Mouse (Mus musculus): ENCODE results near the gene Ptprj. TPM values are rescaled to one million over a fixed set of nuclear protein-coding genes. Genes with fewer than 3 reads are reported as not detected.

Ptprj gene
- polyA plus RNA-seq, 1 experiment from 2014 or later: 2.5 TPM

DNA sequence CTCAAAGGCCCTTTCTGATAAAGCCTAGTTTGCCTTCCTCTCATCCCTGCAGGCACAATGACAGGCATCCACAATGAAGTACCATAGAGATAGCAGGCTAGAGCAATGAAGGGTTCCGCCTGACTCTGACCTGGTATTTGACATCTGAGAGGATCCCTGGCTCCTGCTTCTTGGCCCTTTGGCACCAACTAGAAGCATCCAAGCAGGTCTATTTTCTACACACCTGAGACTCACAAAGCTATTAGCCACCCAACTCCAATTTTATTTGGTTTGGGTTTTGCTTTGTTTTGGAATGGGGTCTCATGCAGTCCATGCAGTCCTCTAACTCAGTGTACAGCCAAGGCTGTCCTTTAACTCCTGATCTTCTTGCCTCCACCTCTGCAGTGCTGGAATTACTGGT, 7.7 kb upstream of the Ptprj start:
- H3K4me3 ChIP-seq: no peak overlapping the region
- peaks cover 1% of the 10 kb centered on the region; the same call in 1 of the 2 replicates for H3K9me3 ChIP-seq
- H3K27me3 ChIP-seq: no peaks in the 10 kb centered on the region
- H3K9ac ChIP-seq (replicated peaks): no peak overlapping the region
- WGBS: 95% methylated on average over 1 of the region's 1 CpGs
- 0 out of 2 replicates have a peak, but pooled peaks cover 2% of the 10 kb centered on the region for H3K4me1 ChIP-seq
- no peak for ATAC-seq (ENCODE audit: low FRiP score, low read depth)
- H3K4me2 ChIP-seq (replicated peaks): no peak overlapping the region
- H3K36me3 ChIP-seq: no peaks in the 10 kb centered on the region
- no peak overlapping the region for H3K27ac ChIP-seq (replicated peaks)

GRCm38 (mm10) chr2:90584506-90584905, 4.1 kb upstream of the Ptprj start:
- no peaks in the 10 kb centered on the region for H3K36me3 ChIP-seq
- ATAC-seq (ENCODE audit: low FRiP score, low read depth): no peak
- no peak overlapping the region for H3K4me2 ChIP-seq (replicated peaks)
- H3K4me1 ChIP-seq: peaks cover 10% of the 10 kb centered on the region
- WGBS: 45% methylated on average over 4 of the region's 4 CpGs
- H3K27me3 ChIP-seq: peaks cover 4% of the 10 kb centered on the region
- no peak overlapping the region for H3K4me3 ChIP-seq
- H3K9ac ChIP-seq (replicated peaks): no peak overlapping the region
- H3K27ac ChIP-seq (replicated peaks): no peak overlapping the region
- H3K9me3 ChIP-seq: no peaks in the 10 kb centered on the region

- Histone ChIP-seq H3K9me3 (no peaks in the 10 kb centered on the region), H3K27ac (replicated peaks) (no peak overlapping the region), H3K36me3 (no peaks in the 10 kb centered on the region), H3K9ac (replicated peaks) (no peak overlapping the region), H3K27me3 (peaks cover 4% of the 10 kb centered on the region), H3K4me1 (peaks cover 14% of the 10 kb centered on the region), H3K4me2 (replicated peaks) (no peak overlapping the region), H3K4me3 (no peak overlapping the region)
- 30% methylated on average over 5 of the region's 5 CpGs for WGBS
- no peak for ATAC-seq (ENCODE audit: low FRiP score, low read depth)
Measured at GRCm38 (mm10) chr2:90583628-90584131, 3.2 kb upstream of the Ptprj start.

DNA sequence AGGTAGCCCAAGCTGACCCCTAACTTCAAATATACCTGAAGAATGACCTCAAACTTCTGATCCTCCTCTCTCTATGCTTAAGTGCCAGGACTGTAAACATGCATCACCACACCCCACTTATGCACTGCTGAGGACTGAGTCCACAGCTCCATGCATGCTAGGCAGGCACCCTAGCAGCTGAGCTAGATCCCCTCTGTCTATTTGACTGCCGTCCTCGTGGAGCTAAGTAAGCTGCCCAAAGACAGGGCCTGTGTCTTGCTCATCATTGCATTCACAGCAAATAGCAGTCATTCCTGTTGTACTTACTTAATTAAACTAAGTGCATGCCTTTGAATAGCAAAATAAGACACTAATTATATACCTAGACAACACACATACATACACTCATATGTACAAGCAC, 2.4 kb upstream of the Ptprj start:
- Histone ChIP-seq H3K36me3 (no peaks in the 10 kb centered on the region), H3K4me2 (replicated peaks) (no peak overlapping the region), H3K9me3 (no peaks in the 10 kb centered on the region), H3K9ac (replicated peaks) (no peak overlapping the region), H3K4me1 (peaks cover 16% of the 10 kb centered on the region), H3K27me3 (peaks cover 4% of the 10 kb centered on the region), H3K4me3 (no peak overlapping the region), H3K27ac (replicated peaks) (no peak overlapping the region)
- no peak for ATAC-seq (ENCODE audit: low FRiP score, low read depth)
- WGBS: 62% methylated on average over 2 of the region's 2 CpGs

DNA sequence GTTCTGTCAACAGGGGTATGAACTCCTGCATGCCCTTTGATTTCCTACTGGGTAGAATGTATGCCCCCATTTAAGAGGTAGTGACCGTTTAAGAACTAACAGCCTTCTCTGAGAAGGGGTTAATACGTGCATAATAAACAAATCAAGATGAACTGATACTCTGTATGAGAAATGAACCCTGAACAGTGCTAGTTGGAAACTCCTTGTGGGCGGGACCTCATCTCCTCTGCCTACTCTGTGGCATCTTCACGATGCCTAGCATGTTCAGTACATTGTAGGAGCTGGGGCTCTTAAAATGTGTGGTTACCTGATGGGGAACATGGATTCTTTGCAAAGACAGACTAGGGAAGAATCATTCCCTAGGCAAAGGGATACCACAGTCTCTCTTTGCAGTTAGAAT, 1.9 kb upstream of the Ptprj start:
- ATAC-seq (ENCODE audit: low FRiP score, low read depth): no peak
- H3K27ac ChIP-seq (replicated peaks): no peak overlapping the region
- H3K9ac ChIP-seq (replicated peaks): no peak overlapping the region
- no peak overlapping the region for H3K4me2 ChIP-seq (replicated peaks)
- H3K4me3 ChIP-seq: no peak overlapping the region
- peaks cover 16% of the 10 kb centered on the region for H3K4me1 ChIP-seq
- peaks cover 4% of the 10 kb centered on the region for H3K27me3 ChIP-seq
- 81% methylated on average over 4 of the region's 4 CpGs for WGBS
- H3K9me3 ChIP-seq: no peaks in the 10 kb centered on the region
- H3K36me3 ChIP-seq: no peaks in the 10 kb centered on the region

GRCm38 (mm10) chr2:90581796-90582125, 1.3 kb upstream of the Ptprj start:
- 56% methylated on average over 1 of the region's 1 CpGs for WGBS
- Histone ChIP-seq H3K4me2 (replicated peaks) (no peak overlapping the region), H3K9me3 (no peaks in the 10 kb centered on the region), H3K9ac (replicated peaks) (no peak overlapping the region), H3K27me3 (peaks cover 4% of the 10 kb centered on the region), H3K27ac (replicated peaks) (no peak overlapping the region), H3K4me1 (peaks cover 16% of the 10 kb centered on the region), H3K4me3 (no peak overlapping the region), H3K36me3 (no peaks in the 10 kb centered on the region)
- no peak for ATAC-seq (ENCODE audit: low FRiP score, low read depth)

DNA sequence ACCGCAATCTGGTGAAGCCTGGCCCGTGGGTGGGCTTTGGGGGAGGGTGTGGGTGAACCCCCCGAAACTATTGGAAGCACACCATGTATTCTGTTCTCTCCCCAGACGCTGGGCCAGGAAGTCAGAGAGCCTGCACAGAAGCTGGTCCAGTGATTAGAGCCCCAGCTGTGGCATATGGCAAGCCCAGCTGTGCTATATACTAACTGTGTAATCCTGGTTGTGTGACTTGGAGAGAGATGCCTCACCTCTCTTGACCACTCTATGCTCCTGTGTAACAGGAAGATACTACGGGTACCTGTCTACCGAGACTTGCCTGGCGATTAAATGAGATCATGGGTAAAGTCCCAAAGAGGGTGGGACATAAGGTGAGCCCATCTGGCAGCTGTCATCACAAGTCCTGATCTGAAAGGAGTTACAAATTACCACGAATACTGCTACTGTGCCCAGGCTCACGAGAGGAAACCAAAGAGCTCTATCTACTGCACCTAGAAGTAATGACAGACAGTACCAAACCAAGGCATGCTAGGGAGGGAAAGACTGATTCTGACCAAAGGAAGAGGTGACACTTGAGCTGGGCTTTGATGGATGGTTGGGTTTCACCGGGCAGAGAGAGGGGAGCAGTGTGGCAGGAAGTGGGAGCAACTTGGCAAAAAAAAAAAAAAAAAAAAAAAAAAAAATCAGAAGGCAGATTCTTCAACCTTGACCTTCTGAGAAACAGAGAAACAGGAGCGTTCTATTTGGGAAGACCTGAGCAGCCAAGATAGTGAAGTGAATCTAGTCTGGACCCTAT, 754 bp upstream of the Ptprj start:
- 17% methylated on average over 11 of the region's 11 CpGs for WGBS
- peak overlapping the region; percentile 86 for H3K4me3 ChIP-seq
- peaks cover 4% of the 10 kb centered on the region for H3K27me3 ChIP-seq
- H3K36me3 ChIP-seq: no peaks in the 10 kb centered on the region
- H3K27ac ChIP-seq (replicated peaks): peak overlapping the region; percentile 89
- peak overlapping the region; percentile 93 for H3K4me2 ChIP-seq (replicated peaks)
- H3K9me3 ChIP-seq: no peaks in the 10 kb centered on the region
- peaks cover 16% of the 10 kb centered on the region for H3K4me1 ChIP-seq
- ATAC-seq (ENCODE audit: low FRiP score, low read depth): peak; percentile 41
- peak overlapping the region; percentile 90 for H3K9ac ChIP-seq (replicated peaks)

DNA sequence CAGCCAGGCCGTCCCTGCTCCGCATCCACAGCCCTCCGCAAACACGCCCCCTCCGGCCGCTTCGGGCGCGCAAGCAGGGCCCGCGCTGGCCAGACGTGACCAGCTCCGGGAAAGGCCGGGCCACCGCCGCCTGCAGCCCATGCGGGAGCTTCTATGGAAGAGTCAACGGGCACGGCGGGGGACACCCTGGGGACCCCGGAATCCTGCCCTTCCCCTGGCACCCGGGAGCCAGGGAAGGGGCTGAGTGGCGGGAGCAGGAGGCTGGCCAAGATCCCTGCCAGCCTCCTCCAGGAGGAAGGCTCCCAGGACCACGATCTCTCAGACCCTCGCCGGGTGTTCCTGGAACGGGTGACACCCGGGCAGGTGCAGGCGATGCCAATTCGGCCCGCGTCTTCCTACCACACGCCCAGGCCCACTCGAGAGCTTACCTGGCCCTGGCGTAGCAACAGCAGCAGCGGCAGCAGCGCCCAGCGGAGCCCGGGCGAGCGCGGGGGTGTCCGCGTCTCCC, 665 bp downstream of the Ptprj start:
- Histone ChIP-seq H3K27ac (replicated peaks) (peak overlapping the region; percentile 89), H3K36me3 (no peaks in the 10 kb centered on the region), H3K4me2 (replicated peaks) (peak overlapping the region; percentile 93), H3K4me3 (peak overlapping the region; percentile 86), H3K9ac (replicated peaks) (peak overlapping the region; percentile 90), H3K4me1 (peaks cover 16% of the 10 kb centered on the region), H3K9me3 (no peaks in the 10 kb centered on the region), H3K27me3 (peaks cover 4% of the 10 kb centered on the region)
- under 1% methylated on average over 44 of the region's 44 CpGs for WGBS
- ATAC-seq (ENCODE audit: low FRiP score, low read depth): peak; percentile 59

DNA sequence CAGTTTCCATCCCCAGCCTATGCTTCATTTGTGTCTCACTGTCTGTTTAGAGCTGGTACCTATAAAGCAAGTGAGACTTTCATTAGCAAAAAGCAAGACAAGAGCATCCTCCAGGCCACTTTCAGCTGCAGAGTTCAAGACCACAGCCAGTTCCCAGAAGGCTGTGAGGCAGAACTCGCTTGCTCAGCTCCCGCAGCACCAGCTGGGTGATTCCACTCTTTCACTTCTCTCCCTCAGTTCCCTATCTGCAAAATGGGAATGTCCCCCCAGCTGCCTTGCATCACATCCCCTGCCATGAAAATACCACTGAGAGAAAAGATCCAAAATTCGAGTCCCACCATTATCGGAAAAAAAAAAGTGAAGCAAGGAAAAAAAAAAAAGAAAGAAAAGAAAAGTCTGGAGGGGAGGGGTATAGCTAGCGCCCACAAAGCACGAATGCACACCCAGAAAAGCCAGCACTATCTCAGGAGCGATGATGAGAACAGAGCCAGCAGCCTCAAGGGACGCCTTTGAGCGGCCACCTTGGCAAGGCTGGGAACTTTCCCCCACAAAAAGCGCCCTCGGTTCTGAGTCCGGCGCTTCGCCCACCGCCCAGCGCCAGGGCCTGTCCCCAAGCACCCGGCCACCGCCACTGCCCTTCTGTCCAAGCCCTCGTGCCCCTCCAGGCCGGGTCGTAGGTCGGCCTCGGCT, 1.3 kb downstream of the Ptprj start:
- WGBS: 2% methylated on average over 23 of the region's 23 CpGs
- Histone ChIP-seq H3K9ac (replicated peaks) (peak overlapping the region; percentile 90), H3K4me3 (peak overlapping the region; percentile 86), H3K36me3 (no peaks in the 10 kb centered on the region), H3K4me2 (replicated peaks) (peak overlapping the region; percentile 93), H3K27me3 (peaks cover 4% of the 10 kb centered on the region), H3K4me1 (peaks cover 20% of the 10 kb centered on the region), H3K9me3 (no peaks in the 10 kb centered on the region), H3K27ac (replicated peaks) (peak overlapping the region; percentile 89)
- ATAC-seq (ENCODE audit: low FRiP score, low read depth): no peak; the same call in 1 of the 2 replicates

- Histone ChIP-seq H3K4me2 (replicated peaks) (no peak overlapping the region), H3K27me3 (peaks cover 4% of the 10 kb centered on the region), H3K36me3 (no peaks in the 10 kb centered on the region), H3K9ac (replicated peaks) (no peak overlapping the region), H3K9me3 (no peaks in the 10 kb centered on the region), H3K4me1 (peaks cover 20% of the 10 kb centered on the region), H3K4me3 (no peak overlapping the region), H3K27ac (replicated peaks) (no peak overlapping the region)
- WGBS: 84% methylated on average over 7 of the region's 7 CpGs
- ATAC-seq (ENCODE audit: low FRiP score, low read depth): no peak
Measured at GRCm38 (mm10) chr2:90577451-90578279, 2.8 kb downstream of the Ptprj start.

DNA sequence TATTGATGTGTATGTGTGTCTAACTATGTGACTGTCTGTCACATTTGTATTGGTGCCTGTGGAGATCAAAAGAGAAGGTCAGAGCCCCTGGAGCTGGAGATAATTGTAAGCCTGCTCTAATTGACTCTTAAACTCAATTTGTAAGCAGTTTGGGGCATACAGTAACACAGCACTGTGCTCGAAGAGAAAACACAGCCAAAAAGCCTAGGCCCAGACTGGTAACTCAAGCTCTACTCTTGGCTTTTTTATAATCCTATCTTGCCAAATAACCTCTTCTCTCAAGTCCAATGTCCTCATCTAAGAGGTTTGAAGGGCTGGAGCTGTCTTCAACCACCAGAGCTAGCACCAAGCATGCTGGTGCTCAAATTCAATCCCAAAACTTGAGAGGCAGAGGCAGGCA, 3.5 kb downstream of the Ptprj start:
- Histone ChIP-seq H3K9me3 (no peaks in the 10 kb centered on the region), H3K9ac (replicated peaks) (no peak overlapping the region), H3K27me3 (no peaks in the 10 kb centered on the region; the same call in 1 of the 2 replicates), H3K4me2 (replicated peaks) (no peak overlapping the region), H3K4me1 (peaks cover 20% of the 10 kb centered on the region), H3K36me3 (no peaks in the 10 kb centered on the region), H3K27ac (replicated peaks) (no peak overlapping the region), H3K4me3 (no peak overlapping the region)
- 48% methylated on average over 1 of the region's 1 CpGs for WGBS
- ATAC-seq (ENCODE audit: low FRiP score, low read depth): no peak

Data from midbrain, embryonic 12.5 days (tissue).